Mouse (Mus musculus) heart, embryonic 14.5 days (tissue): ENCODE measurements around the gene Sh3bp4. TPM values are rescaled to one million over a fixed set of nuclear protein-coding genes. Genes with fewer than 3 reads are reported as not detected.

ENCODE experiments used
- ATAC-seq: fragments of 200-750 bp; cut with Nextera tagmentation; 2 replicates; pipeline ENCODE4 v1.8.0; 2017; ENCODE audit warnings: low read depth, moderate TSS enrichment; ENCODE audit not compliant: insufficient number of reproducible peaks, insufficient read depth, low FRiP score
- H3K27ac ChIP-seq, 2 experiments: fragments of 200-500 bp in 1 of 2; fragments of 300-500 bp in 1 of 2; sonication (generic) in 1 of 2; replicated peaks in 1 of 2; 2 replicates each; pipeline ENCODE4 v1.5.1; 2012 to 2014; ENCODE audit warnings: low read depth in 2 of 2, low read length in 2 of 2, control low read depth in 1 of 2, mild to moderate bottlenecking in 1 of 2, mixed read lengths in 1 of 2; ENCODE audit not compliant: control insufficient read depth in 1 of 2, insufficient read depth in 1 of 2
- H3K27me3 ChIP-seq: fragments of 300-500 bp; sonication (generic); 2 replicates; pipeline ENCODE4 v1.6.1; 2014; ENCODE audit warnings: mild to moderate bottlenecking, low read length, control low read depth; ENCODE audit not compliant: control insufficient read depth, insufficient read depth
- H3K36me3 ChIP-seq: fragments of 300-500 bp; sonication (generic); 2 replicates; pipeline ENCODE4 v1.6.1; 2014; ENCODE audit warnings: mild to moderate bottlenecking, control low read depth, low read length, mixed read lengths; ENCODE audit not compliant: control insufficient read depth, insufficient read depth
- H3K4me1 ChIP-seq, 2 experiments: fragments of 200-500 bp in 1 of 2; fragments of 300-500 bp in 1 of 2; sonication (generic) in 1 of 2; 2 replicates each; pipeline ENCODE4 v1.6.1; 2012 to 2014; ENCODE audit warnings: low read length in 2 of 2, control low read depth in 1 of 2, mixed read lengths in 1 of 2; ENCODE audit not compliant: control insufficient read depth in 2 of 2, insufficient read depth in 2 of 2
- H3K4me2 ChIP-seq: fragments of 300-500 bp; sonication (generic); 2 replicates; pipeline ENCODE4 v1.6.1; 2014; ENCODE audit warnings: mild to moderate bottlenecking, low read length
- H3K4me3 ChIP-seq, 2 experiments: fragments of 200-500 bp in 1 of 2; fragments of 300-500 bp in 1 of 2; sonication (generic) in 1 of 2; 2 replicates each; pipeline ENCODE4 v1.5.1; 2012 to 2014; ENCODE audit warnings: low read length in 2 of 2, mild to moderate bottlenecking in 2 of 2, control low read depth in 1 of 2, low read depth in 1 of 2, moderate library complexity in 1 of 2; ENCODE audit not compliant: control insufficient read depth in 1 of 2, insufficient read depth in 1 of 2
- H3K9ac ChIP-seq: fragments of 300-500 bp; sonication (generic); 2 replicates; pipeline ENCODE4 v1.6.1; 2014; ENCODE audit warnings: mild to moderate bottlenecking, low read length
- H3K9me3 ChIP-seq: fragments of 300-500 bp; sonication (generic); 2 replicates; pipeline ENCODE4 v1.6.1; 2016; ENCODE audit warnings: low read length, control low read depth; ENCODE audit not compliant: control insufficient read depth
- WGBS: fragments of 180-500 bp; shearing (Covaris S2); extraction: QIAGEN DNeasy Blood & Tissue Kit; methylation state at CpG from one replicate; pipeline ENCODE4 v1.1.7; 2014; 5-methylcytosine and 5-hydroxymethylcytosine counted together
- polyA plus RNA-seq: library from polyadenylated mRNA; unstranded; fragments of >200 nt; fragmentation: Nextera tagmentation; extraction: Ambion mirVana; gene quantifications from 2 replicates; pipeline ENCODE4 v1.2.1, GENCODE M21; 2014

The Sh3bp4 gene
- polyA plus RNA-seq, 1 experiment from 2014 or later: 17.2 TPM

DNA sequence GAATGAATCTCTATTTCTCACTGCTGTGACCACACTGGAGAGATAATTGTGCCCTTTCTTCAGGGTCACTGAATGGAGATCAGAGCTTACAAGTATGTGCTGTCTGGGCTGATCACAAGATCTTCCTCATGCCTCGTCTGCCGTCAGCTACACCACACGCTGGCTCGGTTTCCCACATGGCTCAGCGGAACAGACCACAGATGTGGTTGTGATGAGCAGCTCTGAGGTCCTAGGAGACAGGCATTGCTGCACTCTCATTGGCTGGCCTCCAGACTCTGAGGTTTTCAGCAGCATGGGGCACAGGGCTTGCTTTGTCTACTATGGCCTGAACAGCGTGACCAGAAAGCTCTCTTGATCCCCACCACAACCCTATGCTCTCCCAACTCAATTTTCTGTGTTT lies 60.2 kb downstream of the Sh3bp4 start:
- Histone ChIP-seq H3K4me3 (no peak overlapping the region), H3K27me3 (no peaks in the 10 kb centered on the region), H3K4me2 (no peak overlapping the region), H3K4me1 (peaks cover 40 to 43% of the 10 kb centered on the region in 2 experiments), H3K9me3 (peaks cover 4% of the 10 kb centered on the region; the same call in 1 of the 2 replicates), H3K27ac (0 out of 4 replicates have a peak overlapping the region, but pooled peaks of 1 of the 2 experiments have one; percentile 82), H3K9ac (no peak overlapping the region), H3K36me3 (peaks cover 4% of the 10 kb centered on the region; the same call in 1 of the 2 replicates)
- WGBS: 90% methylated on average over 6 of the region's 6 CpGs
- no peak for ATAC-seq

DNA sequence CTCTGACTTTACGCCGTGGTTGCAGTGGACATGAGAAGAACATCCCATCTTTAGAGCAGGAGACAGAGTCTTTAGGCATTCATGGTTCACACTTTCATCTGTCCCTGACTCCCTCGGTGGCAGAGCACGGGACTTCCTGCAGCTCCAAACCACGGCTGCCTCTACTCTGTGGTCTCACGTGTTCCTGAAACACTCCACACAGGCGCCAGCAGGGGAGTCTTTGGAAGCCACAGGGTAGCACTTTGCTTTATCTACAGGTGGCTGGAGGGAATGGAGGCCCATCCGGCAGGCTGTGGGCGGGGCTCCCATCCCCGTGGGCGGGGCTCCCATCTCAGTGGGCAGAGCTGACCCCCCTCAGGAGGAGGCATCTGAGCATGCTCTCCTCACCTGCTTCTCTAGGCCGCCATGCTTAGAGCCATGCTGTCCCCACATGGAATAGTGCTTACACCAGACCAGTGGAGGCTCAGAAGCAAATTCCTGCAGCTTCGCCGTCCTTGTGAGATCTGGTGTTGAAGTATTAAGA lies 60.9 kb downstream of the Sh3bp4 start:
- 66% methylated on average over 14 of the region's 14 CpGs for WGBS
- Histone ChIP-seq H3K4me2 (no peak overlapping the region), H3K27me3 (no peaks in the 10 kb centered on the region), H3K4me3 (no peak overlapping the region), H3K36me3 (peaks cover 4% of the 10 kb centered on the region; the same call in 1 of the 2 replicates), H3K4me1 (peaks cover 46 to 49% of the 10 kb centered on the region in 2 experiments), H3K9ac (no peak overlapping the region), H3K9me3 (peaks cover 4% of the 10 kb centered on the region; the same call in 1 of the 2 replicates), H3K27ac (peak overlapping the region; percentile 47 to 82)
- no peak for ATAC-seq

GRCm38 (mm10) chr1:89131707-89132106 lies 61.5 kb downstream of the Sh3bp4 start:
- 24% methylated on average over 8 of the region's 8 CpGs for WGBS
- Histone ChIP-seq H3K4me1 (peaks cover 51 to 56% of the 10 kb centered on the region in 2 experiments), H3K9me3 (peaks cover 4% of the 10 kb centered on the region; the same call in 1 of the 2 replicates), H3K27ac (peak overlapping the region; percentile 47 to 82), H3K27me3 (no peaks in the 10 kb centered on the region), H3K36me3 (peaks cover 4% of the 10 kb centered on the region; the same call in 1 of the 2 replicates), H3K4me2 (peak overlapping the region; percentile 7; the same call in 1 of the 2 replicates), H3K4me3 (no peak overlapping the region), H3K9ac (0 out of 2 replicates have a peak overlapping the region, but pooled peaks have one; percentile 0)
- peak; percentile 47 for ATAC-seq

- Histone ChIP-seq H3K27ac (0 out of 4 replicates have a peak overlapping the region, but pooled peaks of 1 of the 2 experiments have one; percentile 19), H3K4me2 (no peak overlapping the region), H3K36me3 (peaks cover 9% of the 10 kb centered on the region), H3K27me3 (no peaks in the 10 kb centered on the region), H3K9me3 (no peaks in the 10 kb centered on the region), H3K4me1 (peaks cover 64 to 71% of the 10 kb centered on the region in 2 experiments), H3K4me3 (no peak overlapping the region), H3K9ac (no peak overlapping the region; the same call in 1 of the 2 replicates)
- whole genome bisulfite sequencing: 61% methylated on average over 4 of the region's 4 CpGs
- no peak for ATAC-seq
Measured at GRCm38 (mm10) chr1:89133266-89133665, 63.1 kb downstream of the Sh3bp4 start.

DNA sequence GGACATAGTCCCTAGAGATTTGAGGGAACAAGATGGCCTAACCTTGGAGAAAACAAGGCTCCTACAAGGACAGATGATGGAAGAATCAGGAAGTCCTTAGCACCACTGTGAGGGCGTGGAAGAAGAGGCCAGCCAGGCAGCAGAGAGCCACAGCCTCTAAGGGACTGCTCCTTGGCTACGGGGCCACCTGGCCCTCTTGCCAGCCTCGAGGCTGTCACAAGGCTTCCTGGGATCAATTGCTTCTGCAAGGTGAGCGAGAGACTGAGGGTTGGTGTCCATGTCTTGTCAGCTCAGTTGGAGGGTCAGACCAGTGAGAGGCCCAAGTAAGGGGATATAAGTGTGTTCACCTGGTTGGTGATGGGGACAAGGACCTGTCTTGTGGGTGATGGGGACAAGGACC lies 63.5 kb downstream of the Sh3bp4 start:
- Histone ChIP-seq H3K27ac (no peak overlapping the region), H3K27me3 (no peaks in the 10 kb centered on the region), H3K9me3 (no peaks in the 10 kb centered on the region), H3K4me2 (no peak overlapping the region), H3K36me3 (peaks cover 10% of the 10 kb centered on the region), H3K4me3 (no peak overlapping the region), H3K4me1 (peaks cover 64 to 76% of the 10 kb centered on the region in 2 experiments), H3K9ac (no peak overlapping the region; the same call in 1 of the 2 replicates)
- no peak for ATAC-seq
- WGBS: 88% methylated on average over 4 of the region's 4 CpGs

- peak overlapping the region; percentile 22; the same call in 1 of the 2 replicates for H3K4me2 ChIP-seq
- no peak overlapping the region for H3K9ac ChIP-seq
- no peaks in the 10 kb centered on the region for H3K27me3 ChIP-seq
- H3K36me3 ChIP-seq: peaks cover 23% of the 10 kb centered on the region
- WGBS: 41% methylated on average over 13 of the region's 13 CpGs
- H3K9me3 ChIP-seq: no peaks in the 10 kb centered on the region
- ATAC-seq: peak; percentile 72
- H3K27ac ChIP-seq: peak overlapping the region; percentile 65 to 71
- H3K4me3 ChIP-seq: no peak overlapping the region
- peaks cover 58 to 68% of the 10 kb centered on the region in 2 experiments for H3K4me1 ChIP-seq
Measured at GRCm38 (mm10) chr1:89136089-89136811, 66.0 kb downstream of the Sh3bp4 start.

DNA sequence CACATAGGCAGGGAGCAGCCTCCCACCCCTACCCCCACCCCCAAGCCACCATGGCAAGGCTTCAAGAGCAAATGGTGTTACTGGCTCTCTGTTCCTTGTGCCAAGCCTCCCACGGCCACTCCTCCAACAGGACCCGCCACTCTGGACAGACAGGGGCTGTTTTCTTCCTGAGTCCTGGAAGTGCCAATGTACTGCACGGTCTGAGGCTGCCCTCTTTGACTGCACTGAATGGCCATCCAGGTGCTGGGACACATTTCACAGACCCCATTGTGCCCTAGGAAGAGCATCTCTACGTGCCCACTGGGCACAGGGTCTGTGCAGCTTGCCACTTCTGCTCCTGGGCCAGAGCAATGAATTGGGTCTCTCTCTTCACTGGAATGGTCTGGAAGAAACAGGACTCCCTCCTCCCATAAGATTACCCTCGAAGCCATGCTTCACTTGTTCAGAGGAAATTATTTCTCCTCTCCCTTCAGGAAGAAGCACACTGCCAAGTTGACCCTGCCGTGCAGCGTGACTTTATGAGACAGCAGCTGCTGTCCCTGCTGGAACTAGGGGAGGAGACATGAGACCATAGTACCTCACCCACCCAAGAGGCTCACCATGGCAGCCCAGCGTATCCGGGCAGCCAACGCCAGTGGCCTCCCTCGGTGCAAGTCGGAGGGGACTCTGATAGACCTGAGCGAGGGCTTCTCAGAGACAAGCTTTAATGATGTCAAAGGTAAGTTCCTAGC lies 67.0 kb downstream of the Sh3bp4 start:
- H3K4me3 ChIP-seq: no peak overlapping the region
- 78% methylated on average over 13 of the region's 13 CpGs for WGBS
- peaks cover 48 to 58% of the 10 kb centered on the region in 2 experiments for H3K4me1 ChIP-seq
- no peak overlapping the region for H3K4me2 ChIP-seq
- no peak overlapping the region for H3K9ac ChIP-seq
- no peaks in the 10 kb centered on the region for H3K27me3 ChIP-seq
- H3K36me3 ChIP-seq: peaks cover 31% of the 10 kb centered on the region
- no peak for ATAC-seq
- no peak overlapping the region; a peak in 1 of 4 replicates for H3K27ac ChIP-seq
- no peaks in the 10 kb centered on the region for H3K9me3 ChIP-seq
